Mouse (Mus musculus) ZHBTc4 (cell line): Measurements from ENCODE around the gene Ogg1.
A peak's percentile ranks its signal among the peaks of the same experiment; 100 is the strongest.

Experiments used
- DNase-seq: peaks from one replicate; pipeline ENCODE4 v3.0.0-alpha.2; 2011; ENCODE audit warnings: low read depth, low spot score

The Ogg1 gene

DNA sequence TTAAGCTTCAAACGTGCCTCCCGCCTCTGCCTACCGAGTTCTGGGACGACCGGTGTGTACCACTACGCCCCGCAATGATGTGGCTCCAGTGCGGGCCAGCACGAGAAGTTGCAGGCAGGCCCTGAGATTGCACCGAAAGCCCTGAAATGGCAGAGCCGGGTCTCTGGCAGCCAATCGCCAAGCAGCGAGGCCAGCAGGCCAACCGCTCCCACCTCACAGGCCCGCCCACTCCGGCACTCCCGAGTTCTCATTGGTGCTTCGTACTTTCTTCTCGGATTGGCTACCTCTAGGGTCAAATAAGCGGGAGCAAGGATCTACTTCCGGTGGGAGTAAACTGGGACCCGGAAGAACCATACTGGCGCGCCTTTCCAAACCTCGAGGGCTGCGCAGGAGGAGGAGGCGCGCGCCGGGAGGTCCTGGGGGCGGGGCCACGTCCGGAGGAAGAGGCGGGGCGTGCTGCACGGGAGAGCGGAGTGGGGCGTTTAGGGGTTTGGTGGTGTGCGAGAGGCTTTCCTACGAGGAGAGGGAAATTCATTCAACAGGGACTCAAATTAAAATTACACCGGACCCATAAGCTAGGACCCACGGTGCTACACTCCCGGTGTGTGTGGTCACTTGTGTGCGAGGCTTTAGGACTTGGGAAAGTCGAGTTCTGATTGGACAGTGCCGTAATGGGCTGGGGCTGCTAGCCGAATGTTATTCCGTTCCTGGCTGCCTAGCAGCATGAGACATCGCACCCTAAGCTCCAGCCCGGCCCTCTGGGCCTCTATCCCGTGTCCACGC, at the start of gene Ogg1:
TSS of gene Ogg1 (plus strand) at position 440 of the 783 bp plus-strand sequence.
- peak; percentile 99 for DNase-seq

DNA sequence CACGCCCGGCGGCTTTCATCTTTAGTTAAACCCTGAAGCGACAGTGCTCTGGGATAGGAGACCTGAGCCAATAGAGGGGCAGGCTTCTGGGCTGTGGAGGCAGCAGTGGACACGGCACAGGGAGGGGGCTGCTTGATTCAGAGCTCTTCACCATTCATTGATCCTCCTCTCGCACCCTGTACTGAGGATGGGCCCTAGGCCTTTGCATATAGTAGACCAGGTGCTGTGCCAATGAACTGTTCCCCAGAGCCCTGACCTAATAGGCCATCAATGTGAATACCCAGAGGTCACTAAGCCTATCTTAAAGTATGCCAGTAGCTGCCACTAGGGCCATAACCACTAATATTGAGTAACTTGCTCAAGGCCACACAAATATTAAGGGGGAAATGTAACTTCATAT, 45.1 kb upstream of the Ogg1 start:
- DNase-seq, result no peak

DNA sequence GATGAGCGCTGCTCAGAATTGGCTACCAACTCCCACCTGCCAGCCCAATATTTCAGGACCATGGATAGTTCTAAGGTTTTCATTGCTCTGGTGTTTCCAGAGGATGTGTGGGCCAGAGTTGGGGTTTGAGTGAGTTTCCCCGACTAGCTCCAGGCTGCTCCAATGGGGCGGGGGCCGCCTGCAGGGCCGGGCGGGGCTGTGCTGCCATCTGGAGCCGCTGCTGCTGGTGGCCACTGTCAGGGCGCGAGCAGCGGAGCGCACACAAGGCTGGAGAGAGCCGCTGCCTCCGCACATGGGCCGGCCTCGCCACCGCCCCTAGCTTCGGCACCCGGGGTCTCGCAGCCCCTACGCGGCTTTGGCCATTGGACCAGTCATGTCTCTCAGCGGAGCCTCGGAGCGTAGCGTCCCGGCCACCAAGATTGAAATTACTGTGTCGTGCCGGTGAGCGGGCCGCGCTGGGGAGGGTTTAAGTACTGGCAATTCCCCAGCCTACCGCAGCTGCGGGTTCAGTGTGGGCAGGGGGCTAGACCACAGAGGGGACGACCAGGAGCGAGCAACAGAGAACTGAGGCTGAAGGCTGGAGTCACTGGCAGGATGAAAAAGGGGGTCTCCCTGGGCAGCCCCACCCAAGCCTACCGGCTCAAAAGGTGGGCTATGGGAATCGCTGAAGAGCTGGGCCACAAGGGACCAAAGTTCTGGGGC, 44.5 kb upstream of the Ogg1 start, which contains the start of gene Cpne9:
TSS of gene Cpne9 (plus strand) at position 207 of the 702 bp plus-strand sequence.
- DNase-seq, result peak; percentile 82

DNA sequence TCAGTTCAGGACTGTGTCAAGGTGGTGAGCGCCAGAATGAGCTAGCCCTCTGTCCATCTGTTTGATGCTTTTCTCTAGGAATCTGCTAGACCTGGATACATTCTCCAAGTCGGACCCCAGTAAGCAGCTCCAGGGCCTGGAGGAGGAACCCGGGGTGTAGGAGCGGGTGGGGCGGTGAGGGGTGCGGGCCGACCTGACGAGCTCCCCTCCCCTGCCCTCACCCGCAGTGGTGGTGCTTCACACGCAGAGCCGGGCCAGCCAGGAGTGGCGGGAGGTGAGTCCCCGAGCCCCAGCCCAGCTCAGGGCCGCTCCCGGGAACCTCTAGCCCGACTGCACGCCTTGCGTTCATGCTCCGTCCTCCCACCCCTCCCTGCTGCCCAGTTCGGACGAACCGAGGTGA, 43.8 kb upstream of the Ogg1 start:
- DNase-seq, result no peak

DNA sequence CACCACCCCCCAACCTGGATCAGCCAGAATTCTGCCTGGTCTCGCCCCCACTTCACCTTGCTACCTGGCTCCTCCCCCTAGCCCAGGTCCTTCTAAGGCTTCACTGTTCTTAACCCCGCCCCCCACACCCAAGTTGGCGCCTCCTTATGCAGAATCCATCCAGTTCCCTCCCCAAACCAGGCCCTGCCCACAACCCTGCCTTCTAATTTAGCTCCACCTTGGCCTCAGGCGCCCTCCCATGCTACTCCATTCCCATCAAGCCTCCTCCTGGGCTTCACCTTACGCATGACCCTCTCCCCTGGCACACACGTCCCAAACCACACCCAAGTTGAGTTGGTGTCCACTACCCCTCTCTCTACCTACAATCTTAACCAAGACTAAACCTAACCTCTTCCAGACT, 43.3 kb upstream of the Ogg1 start:
- DNase-seq, result peak; percentile 96

DNA sequence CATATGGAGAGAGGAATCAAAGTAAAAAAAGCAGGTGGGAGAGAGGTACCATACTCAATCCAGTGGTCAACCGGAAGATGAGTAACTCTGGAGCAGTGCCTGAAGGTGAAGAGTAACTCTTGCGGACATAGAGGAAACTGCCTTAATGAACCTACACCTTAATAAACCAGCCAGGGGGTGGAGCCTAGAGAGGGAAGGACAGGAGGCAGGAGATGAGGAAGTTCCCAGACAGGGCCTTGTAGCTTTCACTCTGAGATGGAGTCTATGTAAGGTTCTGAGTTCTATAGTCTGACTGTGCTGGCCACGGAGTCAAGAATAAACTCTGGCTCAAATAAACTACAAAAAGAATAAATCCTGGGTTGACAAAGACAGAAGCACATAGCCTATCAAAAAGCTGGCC, 41.8 kb upstream of the Ogg1 start:
- DNase-seq, result no peak

DNA sequence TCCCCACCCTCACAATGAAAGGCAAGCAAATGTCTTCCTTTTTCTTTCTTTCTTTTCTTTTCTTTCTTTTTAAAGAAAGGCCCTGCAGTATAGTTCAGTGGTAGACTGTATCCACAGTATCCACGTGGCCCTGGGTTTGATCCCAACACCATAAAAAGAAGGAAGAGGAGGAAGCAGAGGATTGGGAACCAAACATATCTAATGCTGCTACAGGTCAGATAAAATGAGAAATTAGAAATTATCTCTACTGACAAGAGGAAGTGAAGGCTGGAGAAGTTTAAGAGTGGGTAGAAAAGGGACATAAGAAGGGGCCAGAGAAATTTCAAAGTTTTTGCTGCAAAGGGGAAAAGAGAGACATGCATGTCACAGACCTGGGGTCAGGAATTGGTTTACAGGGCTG, 40.5 kb upstream of the Ogg1 start:
- no peak for DNase-seq

DNA sequence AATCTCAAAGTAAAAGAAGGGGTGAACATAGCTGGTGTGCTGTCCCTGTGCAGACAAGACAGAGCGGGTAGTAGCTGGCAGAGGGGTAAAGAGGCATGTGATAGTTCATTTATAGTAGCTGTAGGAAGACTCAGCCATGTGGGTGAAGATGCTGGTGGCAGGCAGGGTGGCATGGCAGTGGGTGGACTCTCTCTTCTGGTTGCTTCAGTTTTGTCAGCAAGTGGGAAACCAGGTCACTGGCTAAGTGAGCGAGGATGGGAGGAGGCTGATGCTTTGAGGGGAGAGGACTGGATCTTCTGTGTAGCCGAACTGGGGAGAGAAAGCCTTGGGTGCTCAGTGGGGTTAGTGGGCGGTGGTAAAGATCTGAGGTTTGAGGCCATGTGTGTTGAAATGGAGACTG, 39.5 kb upstream of the Ogg1 start:
- DNase-seq, result no peak

DNA sequence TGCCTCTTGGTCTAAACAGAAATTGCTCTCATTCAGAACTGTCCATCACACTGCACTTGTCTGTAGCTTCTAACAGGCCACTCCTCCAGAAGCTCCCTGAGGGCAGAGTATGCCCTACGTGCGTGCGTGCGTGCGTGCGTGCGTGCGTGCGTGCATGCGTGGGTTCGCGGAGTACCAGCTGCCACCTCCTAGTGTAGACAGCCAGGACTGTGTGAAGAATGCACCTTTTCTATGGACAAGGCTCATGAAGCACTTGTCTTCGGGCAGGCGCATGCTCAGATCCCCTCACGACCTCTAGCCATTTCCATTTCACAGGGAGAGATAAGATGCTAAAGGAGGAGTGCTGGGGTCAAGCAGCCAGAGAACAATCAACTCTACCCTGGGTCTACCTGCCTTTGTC, 37.4 kb upstream of the Ogg1 start:
- DNase-seq, result peak; percentile 87

DNA sequence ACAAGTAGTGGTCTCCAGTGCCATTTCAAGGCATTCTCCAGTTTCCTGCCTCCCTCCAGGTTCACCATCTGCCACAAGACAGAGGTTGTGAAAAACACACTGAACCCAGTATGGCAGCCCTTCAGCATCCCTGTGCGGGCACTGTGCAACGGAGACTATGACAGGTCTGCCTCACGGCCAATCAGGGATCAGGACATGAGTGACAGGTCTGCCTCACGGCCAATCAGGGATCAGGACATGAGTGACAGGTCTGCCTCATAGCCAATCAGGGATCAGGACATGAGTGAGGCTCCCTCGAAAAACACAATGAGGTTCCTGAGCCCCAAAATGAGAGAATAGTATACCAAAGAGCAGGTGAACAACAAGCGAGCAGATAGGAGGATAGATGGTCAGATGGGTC, 36.4 kb upstream of the Ogg1 start:
- DNase-seq, result peak; percentile 61

DNA sequence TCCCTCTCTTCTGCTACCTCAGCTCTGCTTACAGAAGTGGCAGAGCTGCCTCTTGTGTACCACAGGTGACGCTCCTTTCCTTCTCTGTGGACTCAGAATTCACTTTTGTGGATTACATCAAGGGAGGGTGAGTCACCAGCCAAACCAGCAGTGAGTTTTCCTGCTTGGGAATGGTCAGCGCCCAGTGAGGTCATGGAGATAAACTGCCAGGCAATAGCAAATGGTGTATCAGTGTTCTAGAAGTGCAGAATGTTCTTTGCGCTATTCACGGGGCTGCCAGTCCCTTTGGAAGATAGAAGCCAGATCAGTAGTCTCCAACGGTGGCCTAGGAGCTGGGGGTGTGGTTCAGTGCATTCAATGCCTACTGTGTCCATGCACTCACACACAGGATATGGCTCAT, 33.8 kb upstream of the Ogg1 start:
- DNase-seq, result no peak

DNA sequence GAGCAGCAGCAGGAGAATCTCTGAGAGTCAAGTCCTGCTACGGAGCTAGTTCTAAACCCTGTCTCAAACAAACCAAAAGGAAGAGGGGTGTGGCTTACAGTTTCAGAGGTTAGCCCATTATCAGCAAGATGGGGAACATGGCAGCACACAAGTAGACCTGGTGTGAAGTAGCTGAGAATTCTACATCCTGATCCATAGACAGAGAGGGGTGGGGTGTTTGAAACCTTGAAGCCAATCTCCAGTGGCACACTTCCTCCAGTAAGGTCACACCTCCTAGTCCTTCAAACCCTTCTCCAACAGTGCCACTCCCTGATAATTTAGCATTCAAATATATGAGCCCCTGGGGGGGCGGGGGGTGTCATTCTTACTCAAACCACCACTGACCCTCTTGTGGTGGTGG, 30.7 kb upstream of the Ogg1 start:
- DNase-seq, result peak; percentile 37

DNA sequence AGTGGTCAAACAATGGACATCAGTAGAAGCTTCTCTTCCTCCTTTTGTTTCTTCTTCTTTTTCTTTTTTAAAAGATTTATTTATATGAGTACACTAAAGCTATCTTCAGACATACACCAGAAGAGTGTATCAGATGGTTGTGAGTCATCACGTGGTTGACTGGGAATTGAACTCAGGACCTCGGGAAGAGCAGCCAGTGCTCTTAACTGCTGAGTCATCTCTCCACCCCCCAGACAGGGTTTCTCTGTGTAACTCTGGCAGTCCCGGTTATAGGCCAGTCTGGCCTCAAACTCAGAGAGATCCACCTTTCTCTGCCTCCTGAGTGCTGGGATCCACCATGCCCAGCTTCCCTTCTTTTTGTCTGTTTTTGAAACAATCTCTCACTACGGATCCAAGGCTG, 30.1 kb upstream of the Ogg1 start:
- peak; percentile 51 for DNase-seq

DNA sequence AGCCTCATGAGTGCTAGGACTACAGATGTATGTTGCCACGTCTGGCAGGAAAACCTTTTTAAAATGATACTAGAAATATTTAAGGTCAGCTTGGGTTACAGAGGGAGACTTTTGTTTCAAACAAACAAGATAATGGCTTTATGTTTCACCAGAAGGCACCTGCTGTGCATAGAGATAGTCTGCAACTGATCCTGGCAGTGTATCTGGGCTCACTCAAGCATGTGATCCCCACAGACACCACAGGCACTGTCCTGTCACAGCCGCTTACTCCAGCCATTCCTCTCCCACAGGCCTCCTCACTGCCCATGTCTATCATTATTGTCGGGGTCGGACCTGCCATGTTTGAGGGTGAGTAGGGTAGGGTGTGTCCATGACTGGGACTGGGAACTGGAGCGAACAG, 25.4 kb upstream of the Ogg1 start:
- no peak for DNase-seq

DNA sequence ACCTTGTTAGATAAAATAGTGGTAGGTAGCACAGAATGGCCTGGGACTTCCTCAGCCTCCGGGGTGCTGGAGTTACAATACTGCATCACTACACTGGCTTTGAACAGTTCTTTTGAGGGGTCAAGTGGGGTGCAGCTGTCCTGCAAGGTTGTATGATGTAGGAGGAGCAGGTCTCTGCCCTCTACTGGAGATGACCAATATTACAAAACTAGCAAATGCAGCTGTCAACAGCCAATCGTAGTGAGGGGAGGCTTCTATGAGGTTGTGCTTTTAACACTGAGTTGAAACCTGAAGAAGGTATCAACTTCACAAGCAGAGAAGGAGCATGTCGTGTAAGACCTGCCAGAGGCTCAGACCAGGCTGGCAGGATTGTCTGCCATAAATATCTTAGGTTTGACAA, 24.5 kb upstream of the Ogg1 start:
- peak; percentile 56 for DNase-seq

DNA sequence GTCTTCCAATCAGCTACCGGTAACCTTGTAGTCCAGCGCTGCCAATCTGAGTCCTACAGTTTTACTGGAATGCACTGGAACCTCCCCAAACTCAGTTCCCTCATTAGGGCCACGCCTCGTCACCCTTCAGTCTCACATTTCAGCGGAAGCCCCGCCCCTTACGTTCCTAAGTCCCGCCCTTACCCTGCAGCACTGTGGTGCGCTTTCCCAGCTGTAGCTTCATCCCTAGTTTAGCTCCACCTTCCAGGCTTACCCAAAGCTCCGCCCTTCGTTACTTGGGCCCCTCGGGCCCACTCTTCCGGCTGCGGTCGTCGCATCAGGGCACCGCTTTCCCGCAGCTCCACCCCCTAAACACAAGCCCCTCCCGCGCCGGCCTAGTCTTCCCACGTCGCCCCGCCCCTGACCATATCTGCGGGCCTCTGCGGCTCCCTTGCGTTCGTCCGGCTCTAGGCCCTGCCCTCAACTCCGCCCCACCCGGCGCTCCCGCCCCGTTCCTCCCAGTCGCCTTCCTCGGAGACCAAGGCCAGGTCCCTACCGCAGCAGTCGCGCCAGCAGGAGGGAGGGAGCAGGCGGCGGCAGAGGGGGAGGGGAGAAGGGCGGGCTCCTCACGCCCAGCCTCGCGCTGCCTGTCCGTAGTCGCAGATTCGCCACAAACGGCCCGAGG, 20.3 kb upstream of the Ogg1 start:
- DNase-seq, result peak; percentile 100

DNA sequence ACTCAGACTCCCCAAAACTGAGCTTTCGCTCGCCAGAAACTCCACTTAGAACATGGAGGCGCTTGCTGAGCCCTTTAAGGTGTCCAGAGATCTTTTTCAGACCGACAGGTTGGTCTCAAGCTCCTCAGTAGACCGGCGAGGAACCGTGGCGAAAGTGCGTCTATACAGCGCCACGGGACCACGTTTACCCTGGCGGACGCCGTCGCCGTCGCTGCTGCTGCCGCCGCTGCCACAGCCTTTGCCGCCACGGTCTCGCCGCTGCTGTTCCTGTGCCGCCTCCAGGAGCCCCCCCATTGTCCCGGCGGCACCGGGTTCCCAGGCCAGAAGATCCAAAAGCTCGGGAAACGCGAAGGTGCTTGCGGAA, 19.8 kb upstream of the Ogg1 start, which contains the start of gene Brpf1:
TSS of gene Brpf1 (plus strand) at position 152 of the 364 bp plus-strand sequence.
- DNase-seq, result no peak

DNA sequence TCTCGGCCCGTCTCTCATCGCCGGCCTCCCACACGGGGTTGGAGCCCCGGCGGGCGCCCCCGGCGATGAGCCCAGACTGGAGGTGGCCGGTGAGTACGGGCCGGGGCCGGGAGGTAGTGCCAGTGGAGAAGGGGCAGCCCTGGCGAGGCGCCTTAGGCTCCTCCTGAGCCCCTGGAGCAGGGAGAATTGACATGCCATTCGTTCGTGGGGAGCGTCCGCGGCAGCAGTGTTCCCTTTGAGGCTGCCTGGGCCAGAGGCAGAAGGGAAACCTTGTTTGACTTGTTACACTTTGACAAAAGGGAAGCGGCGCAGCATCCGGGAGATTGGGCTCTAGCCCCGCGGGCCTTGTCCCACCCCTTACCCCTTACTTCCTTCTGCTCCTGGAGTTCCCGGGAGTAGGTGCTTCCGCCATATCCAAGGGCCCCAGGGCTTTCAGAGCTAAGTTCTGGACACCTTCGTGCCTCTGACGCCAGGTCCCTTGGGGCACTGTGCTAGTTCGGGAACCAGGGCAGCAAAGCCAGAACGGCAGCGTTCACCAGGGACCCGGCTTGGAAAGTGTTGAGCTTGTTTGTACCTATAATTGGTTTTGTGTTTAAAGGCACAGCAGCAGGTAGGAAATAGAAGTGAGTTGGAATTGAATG, 19.2 kb upstream of the Ogg1 start:
- peak; percentile 82 for DNase-seq

DNA sequence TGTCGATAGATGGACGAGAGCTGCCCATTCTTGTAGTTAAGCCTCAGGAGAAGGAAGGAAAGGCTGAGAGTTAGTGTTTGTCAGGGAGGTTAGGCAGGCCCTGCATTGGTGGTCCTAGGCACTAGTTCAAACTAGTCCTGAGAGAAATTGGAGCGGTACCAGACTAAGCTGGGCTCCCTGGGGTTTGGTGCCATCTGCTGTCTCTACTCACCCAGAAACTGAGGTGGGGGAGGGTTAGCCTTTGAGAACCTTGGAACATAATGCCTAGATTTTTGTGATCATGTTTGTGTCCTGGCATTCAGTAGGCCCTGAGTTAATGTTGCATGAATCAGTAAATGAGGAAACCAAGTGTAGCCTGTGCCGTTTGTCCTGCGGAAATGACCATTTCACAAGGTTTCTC, 18.6 kb upstream of the Ogg1 start:
- DNase-seq, result peak; percentile 35

DNA sequence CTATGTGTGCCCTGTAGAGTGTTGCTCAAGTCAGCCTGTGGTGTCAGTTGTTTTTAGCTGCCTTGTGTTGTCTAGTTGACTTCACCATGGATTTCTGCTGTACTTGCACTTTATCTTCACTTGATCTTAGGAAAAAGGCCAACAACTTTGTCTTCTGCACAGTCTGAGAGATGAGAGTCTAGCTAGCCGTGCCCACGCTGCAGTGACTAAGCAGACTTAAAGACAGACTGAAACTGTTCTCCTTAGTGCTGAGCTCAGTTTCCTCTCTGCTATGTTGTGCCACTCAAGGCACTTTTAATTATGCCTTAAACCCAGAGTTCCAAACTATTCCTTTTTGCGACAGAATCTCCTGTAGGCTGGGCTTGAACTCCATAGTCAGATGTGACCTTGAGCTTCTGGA, 10.8 kb upstream of the Ogg1 start:
- DNase-seq, result no peak

DNA sequence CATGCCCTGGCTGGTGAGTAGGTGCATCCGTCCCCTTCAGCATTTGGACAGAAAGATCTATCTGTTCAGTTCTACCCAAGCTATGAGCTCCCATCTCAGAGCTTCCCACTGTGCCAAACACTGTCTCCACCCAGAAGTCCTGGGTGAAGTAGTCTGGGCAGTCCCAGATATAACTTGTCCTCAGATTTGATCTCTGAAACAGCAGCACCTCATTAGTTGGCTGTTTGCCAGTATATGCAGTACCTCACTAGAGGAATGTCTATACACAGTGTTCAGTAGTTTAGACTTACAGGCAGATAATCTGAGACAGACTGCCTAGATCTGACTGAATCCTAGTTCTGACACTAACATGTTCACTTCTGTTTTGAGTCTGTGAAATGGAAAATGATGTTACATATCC, 2.6 kb downstream of the Ogg1 start:
- no peak for DNase-seq

DNA sequence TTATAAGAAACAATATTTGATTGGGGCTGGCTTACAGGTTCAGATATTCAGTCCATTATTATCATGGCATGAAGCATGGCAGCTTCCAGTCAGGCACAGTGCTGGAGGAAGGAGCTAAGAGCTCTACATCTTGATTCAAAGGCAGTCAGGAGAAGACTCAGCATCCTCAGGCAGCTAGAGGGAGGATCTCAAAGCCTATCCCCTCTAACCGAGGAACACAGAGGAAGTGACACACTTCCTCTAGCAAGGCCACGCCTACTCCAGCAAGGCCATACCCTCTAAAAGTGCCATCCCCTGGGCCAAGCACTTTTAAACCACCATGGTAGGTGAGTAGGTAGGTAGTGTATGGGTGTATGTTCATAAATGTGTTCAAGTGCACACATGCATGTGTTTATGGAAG, 3.8 kb downstream of the Ogg1 start:
- DNase-seq, result peak; percentile 25
